Mouse (Mus musculus): ENCODE results near the gene Psma6.

DNA sequence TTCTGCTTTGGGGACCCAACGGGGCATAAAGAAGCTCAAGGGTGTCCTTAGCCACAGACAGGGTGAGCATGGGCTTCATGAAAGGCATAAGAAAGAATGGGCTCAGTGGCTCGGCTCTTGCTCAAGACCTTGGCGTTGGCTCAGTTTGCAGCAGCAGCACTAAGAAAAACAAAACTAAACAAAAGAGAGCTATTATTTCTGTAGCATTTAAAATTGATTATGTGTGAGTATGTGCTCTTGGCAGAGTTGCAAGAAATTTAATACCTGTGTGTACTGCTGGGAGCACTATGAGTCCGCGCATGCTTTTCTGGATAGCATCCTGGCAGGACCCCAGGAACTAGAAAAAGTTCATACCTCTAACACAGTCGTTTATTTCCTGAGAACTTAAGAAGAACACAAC lies 77.7 kb downstream of the Psma6 start:
- TF ChIP-seq CTCF (IDR thresholded peaks at IDR 0.05; ENCODE audit: borderline replicate concordance, insufficient read depth, low read depth, low read length) = no peak
- TF ChIP-seq POLR2A (IDR thresholded peaks at IDR 0.05; ENCODE audit: borderline replicate concordance, insufficient read depth, low read length) = no peak
